Mouse (Mus musculus): Measurements from ENCODE around the gene Foxo3. TPM values are rescaled to one million over a fixed set of nuclear protein-coding genes. Genes with fewer than 3 reads are reported as not detected.

Foxo3 gene
- polyA plus RNA-seq, 1 experiment from 2014 or later, result 4.4 TPM

DNA sequence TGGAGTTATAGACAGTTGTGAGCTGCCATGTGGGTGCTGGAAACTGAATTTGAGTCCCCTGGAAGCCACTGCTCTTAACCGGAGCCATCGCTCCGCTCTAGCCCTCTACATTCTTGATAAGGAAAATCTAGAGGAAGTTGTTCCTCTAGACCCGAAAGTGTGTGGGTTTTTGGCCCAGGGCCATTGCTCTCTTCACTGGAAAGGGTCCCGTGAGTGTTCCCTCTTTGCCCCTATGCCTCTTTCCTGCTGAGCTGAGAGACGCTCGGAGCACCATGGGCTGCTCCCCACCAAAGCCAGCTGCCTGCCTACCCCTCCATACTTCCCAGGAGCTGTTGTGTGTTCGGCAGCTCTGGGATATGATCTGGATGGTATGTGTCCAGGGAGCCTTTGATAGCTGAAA, 96.2 kb downstream of the Foxo3 start:
- no peaks in the 10 kb centered on the region for H3K9me3 ChIP-seq
- no peaks in the 10 kb centered on the region for H3K36me3 ChIP-seq (replicated peaks)
- no peak for ATAC-seq (replicated peaks)
- no peaks in the 10 kb centered on the region for H3K4me1 ChIP-seq
- H3K27me3 ChIP-seq (replicated peaks), result no peaks in the 10 kb centered on the region
- no peak overlapping the region for H3K9ac ChIP-seq
- H3K4me3 ChIP-seq, result no peak overlapping the region
- no peak overlapping the region for H3K27ac ChIP-seq
- 90% methylated on average over 8 of the region's 8 CpGs for WGBS
- H3K4me2 ChIP-seq, result no peak overlapping the region

DNA sequence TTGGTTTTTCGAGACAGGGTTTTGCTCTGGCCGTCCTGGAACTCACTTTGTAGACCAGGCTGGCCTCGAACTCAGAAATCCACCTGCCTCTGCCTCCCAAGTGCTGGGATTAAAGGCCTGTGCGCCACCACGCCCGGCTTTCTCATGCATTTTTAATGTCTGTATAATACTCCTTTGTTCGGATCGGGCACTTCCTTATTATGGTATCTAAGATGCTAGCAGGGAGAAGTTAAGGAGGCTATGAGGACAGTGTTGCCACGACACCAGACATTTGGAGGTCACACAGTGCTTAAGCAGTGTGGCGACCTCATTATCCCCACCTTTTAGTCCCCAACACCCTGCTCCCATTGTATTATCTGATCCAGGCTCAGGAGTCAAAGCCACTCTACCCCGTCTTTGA, 97.8 kb downstream of the Foxo3 start:
- no peaks in the 10 kb centered on the region for H3K9me3 ChIP-seq
- H3K36me3 ChIP-seq (replicated peaks), result no peaks in the 10 kb centered on the region
- ATAC-seq (replicated peaks), result no peak
- no peak overlapping the region for H3K4me3 ChIP-seq
- H3K4me2 ChIP-seq, result no peak overlapping the region
- no peaks in the 10 kb centered on the region for H3K4me1 ChIP-seq
- WGBS, result 85% methylated on average over 11 of the region's 11 CpGs
- no peak overlapping the region for H3K9ac ChIP-seq
- no peaks in the 10 kb centered on the region for H3K27me3 ChIP-seq (replicated peaks)
- H3K27ac ChIP-seq, result no peak overlapping the region

DNA sequence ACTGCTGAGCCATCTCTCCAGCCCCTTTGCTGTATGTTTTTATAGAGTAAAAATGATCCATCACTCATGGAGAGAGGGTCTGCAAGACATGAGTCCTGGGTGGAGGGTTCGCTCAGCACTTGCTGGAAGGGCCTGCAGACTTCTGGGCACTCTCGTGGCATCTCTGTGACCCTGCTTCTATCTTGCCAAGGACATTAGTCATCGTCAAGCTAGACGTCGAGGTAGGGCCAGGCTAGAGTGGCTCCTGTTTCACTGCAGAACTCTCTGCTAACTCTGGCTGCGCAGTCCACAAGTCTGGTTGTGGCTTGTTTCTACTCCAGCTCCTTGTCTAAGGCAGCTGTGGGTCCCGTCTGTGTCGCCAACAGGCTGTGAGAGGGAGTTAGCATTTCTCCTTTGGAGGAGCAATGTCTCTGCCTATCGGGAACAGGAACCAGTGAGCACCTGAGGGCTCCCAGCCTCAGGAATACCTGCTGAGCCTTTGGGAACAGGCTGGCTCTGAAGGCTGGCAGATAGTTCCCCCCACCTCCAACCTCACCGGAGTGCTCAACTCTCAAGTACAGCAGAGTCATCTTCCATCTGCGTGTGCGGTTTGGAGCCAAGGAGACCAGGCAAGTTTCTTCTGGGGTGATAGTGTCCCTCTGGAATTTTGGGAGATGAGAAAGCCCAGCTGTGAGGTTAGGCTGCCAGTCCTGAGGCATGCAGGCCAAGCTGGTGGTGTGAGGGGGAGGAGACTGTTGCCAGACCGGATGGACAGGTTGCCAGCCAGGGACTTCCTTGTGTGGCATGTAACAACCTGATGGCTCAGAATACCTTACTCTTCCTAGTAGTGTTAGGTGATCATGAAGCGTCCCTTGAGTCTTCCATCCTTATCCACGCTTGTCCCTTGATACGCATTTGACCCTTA, 98.5 kb downstream of the Foxo3 start:
- Histone ChIP-seq H3K9ac (no peak overlapping the region), H3K4me3 (no peak overlapping the region), H3K4me1 (no peaks in the 10 kb centered on the region), H3K36me3 (replicated peaks) (no peaks in the 10 kb centered on the region), H3K27me3 (replicated peaks) (no peaks in the 10 kb centered on the region), H3K27ac (no peak overlapping the region), H3K4me2 (no peak overlapping the region), H3K9me3 (no peaks in the 10 kb centered on the region)
- WGBS, result 96% methylated on average over 16 of the region's 16 CpGs
- ATAC-seq (replicated peaks), result no peak

DNA sequence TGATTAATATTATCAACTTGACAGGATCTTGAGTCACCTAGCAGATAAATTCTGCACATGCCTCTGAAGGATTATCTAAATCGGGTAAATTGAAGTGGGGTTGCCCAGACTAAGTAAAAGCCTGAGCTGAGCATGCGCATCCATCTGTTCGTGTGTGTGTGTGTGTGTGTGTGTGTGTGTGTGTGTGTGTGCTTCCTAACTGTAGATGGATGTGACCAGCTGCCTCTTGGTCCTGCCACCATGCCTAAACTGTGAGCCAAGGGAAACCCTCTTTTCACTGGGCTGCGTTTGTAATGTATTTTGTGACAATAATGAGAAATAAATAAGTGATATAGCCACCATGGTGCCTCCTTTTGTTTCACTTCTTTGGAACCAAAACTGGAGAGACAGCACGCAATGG, 102.3 kb downstream of the Foxo3 start:
- Histone ChIP-seq H3K4me2 (no peak overlapping the region), H3K36me3 (replicated peaks) (no peaks in the 10 kb centered on the region), H3K27ac (no peak overlapping the region), H3K4me3 (no peak overlapping the region), H3K9me3 (no peaks in the 10 kb centered on the region), H3K27me3 (replicated peaks) (no peaks in the 10 kb centered on the region), H3K4me1 (no peaks in the 10 kb centered on the region), H3K9ac (no peak overlapping the region)
- ATAC-seq (replicated peaks), result no peak
- 73% methylated on average over 5 of the region's 5 CpGs for WGBS

DNA sequence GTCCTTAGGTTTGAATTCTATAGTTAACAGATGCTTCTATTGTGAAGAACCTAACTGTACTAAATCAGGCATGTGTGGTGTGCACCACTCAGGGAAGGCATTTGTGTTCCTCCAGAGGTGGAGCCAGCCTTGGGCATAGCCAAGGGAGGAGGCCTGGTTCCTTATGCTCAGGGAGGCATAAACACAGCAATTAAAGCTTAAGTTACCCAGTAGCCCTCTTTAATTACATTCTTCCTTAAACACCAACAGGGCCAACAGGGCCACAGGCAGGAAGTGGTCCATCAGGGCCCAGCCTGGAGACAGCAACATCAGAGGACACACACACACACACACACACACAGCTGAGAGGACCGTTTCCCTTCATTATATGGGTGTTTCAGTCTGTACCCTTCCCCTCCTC, 102.7 kb downstream of the Foxo3 start:
- Histone ChIP-seq H3K4me2 (no peak overlapping the region), H3K36me3 (replicated peaks) (no peaks in the 10 kb centered on the region), H3K4me3 (no peak overlapping the region), H3K4me1 (no peaks in the 10 kb centered on the region), H3K9ac (no peak overlapping the region), H3K27ac (no peak overlapping the region), H3K9me3 (no peaks in the 10 kb centered on the region), H3K27me3 (replicated peaks) (no peaks in the 10 kb centered on the region)
- 50% methylated on average over 1 of the region's 1 CpGs for WGBS
- no peak for ATAC-seq (replicated peaks)

DNA sequence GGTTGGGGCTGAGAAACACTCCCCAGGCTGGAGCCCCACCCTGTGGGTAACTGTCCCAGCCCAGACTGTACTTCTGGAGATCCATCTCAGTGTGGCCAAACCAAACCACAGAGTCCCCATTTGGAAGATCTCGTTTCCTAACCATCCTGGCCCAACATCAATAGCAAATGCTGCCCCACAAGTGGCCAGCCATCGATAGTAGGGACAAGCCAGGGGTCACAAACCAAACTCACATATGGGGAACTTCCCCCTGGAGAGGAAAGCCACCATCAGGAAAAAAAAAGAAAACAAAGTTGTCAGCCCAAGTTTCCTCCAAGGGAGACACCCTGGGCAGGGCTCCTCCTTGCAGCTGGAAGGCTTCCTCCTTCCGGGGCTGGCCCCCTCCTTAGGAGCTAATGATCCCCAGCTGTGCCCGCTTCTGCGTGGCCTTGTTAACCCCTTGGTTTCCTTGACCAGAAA, 105.6 kb downstream of the Foxo3 start:
- Histone ChIP-seq H3K9me3 (no peaks in the 10 kb centered on the region), H3K27me3 (replicated peaks) (no peaks in the 10 kb centered on the region), H3K27ac (no peak overlapping the region), H3K4me1 (no peaks in the 10 kb centered on the region), H3K4me2 (no peak overlapping the region), H3K4me3 (no peak overlapping the region), H3K36me3 (replicated peaks) (no peaks in the 10 kb centered on the region), H3K9ac (no peak overlapping the region)
- no peak for ATAC-seq (replicated peaks)
- WGBS, result 23% methylated on average over 5 of the region's 5 CpGs

DNA sequence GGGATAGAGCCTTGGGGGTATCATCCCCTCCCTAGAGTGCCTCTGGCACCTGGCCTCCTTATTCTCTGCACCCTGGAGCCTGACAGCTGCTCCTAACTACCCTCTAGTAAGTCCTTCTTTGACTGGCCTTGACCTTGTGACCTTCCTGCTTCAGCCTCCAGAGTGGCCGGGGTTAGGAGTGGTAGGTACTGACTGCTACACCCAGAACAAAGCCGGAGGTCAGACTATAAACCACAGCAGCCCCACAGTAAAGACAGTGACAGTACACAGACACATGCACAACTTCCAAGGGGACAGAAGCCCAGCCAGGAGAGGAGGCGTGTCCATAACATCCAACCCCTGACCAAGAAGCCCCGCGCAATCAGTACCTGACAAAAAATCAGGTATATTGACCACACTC, 106.4 kb downstream of the Foxo3 start:
- Histone ChIP-seq H3K4me1 (no peaks in the 10 kb centered on the region), H3K4me3 (no peak overlapping the region), H3K4me2 (no peak overlapping the region), H3K9ac (no peak overlapping the region), H3K27ac (no peak overlapping the region), H3K36me3 (replicated peaks) (no peaks in the 10 kb centered on the region), H3K9me3 (no peaks in the 10 kb centered on the region), H3K27me3 (replicated peaks) (no peaks in the 10 kb centered on the region)
- ATAC-seq (replicated peaks), result no peak
- 81% methylated on average over 5 of the region's 5 CpGs for WGBS

DNA sequence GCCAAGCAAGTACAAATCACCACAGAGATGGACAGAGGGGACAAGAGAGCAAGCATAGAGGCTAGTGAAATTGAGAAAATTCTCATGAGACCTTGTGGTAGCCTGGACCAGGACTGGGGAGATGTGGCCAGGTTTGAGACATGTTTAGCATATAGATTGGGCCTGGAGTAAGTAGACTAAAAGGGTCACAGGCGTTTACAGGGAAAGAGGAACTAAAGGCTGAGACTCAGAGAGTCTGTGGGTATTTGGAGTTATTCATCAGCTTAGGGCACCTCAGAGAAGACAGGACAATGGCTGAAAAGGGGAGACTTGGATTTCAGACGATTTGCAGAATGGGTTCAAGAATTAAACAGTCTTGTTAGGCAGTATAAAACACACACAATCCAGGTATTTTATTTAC, 121.8 kb downstream of the Foxo3 start:
- Histone ChIP-seq H3K9me3 (no peaks in the 10 kb centered on the region; the same call in 1 of the 2 replicates), H3K4me3 (no peak overlapping the region), H3K27me3 (replicated peaks) (no peaks in the 10 kb centered on the region), H3K36me3 (replicated peaks) (no peaks in the 10 kb centered on the region), H3K4me2 (no peak overlapping the region), H3K9ac (no peak overlapping the region), H3K27ac (no peak overlapping the region), H3K4me1 (peaks cover 8% of the 10 kb centered on the region)
- ATAC-seq (replicated peaks), result no peak
- WGBS, result 65% methylated on average over 2 of the region's 2 CpGs

DNA sequence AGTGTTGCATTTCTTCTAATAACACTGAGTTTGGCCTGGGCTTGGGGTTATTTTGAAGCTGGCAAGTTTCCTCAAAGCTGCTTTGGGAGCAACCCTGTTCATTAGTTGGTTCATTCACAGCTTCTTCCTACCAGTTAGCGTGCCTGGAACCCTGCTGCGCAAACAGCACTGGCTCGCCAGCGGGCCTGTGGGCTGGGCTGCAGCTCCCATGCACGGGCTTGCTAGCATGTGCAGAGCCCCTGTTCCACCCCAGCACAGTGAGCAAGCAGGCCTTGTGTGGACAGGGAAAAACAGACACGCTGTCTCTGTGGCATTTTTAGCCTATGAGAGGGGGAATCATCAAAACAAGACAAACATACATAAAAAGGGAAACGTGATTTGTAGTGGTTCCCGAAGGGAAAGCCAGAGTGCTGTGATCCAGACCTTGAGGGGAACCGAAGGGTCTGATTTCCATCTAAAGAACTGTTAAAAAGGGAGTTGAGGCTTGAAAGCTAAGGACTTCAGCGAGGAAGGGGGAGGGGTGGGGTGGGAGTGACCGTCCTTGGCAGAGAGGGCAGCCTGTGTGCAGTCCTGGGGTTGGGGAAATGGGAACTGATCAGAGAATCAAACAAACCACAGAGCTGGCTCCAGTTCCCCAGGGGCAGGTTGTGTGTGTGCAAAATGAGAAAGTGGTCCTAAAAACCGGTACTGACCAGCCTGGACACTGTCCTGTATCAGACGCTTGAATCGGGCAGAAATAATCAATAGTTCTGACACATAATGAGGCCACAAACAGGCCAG, 123.9 kb downstream of the Foxo3 start:
- H3K27ac ChIP-seq, result no peak overlapping the region
- H3K27me3 ChIP-seq (replicated peaks), result no peaks in the 10 kb centered on the region
- no peak overlapping the region for H3K4me3 ChIP-seq
- no peak overlapping the region for H3K4me2 ChIP-seq
- H3K9ac ChIP-seq, result no peak overlapping the region
- ATAC-seq (replicated peaks), result no peak
- peaks cover 8% of the 10 kb centered on the region for H3K4me1 ChIP-seq
- no peaks in the 10 kb centered on the region for H3K9me3 ChIP-seq
- H3K36me3 ChIP-seq (replicated peaks), result no peaks in the 10 kb centered on the region
- 42% methylated on average over 14 of the region's 14 CpGs for WGBS

DNA sequence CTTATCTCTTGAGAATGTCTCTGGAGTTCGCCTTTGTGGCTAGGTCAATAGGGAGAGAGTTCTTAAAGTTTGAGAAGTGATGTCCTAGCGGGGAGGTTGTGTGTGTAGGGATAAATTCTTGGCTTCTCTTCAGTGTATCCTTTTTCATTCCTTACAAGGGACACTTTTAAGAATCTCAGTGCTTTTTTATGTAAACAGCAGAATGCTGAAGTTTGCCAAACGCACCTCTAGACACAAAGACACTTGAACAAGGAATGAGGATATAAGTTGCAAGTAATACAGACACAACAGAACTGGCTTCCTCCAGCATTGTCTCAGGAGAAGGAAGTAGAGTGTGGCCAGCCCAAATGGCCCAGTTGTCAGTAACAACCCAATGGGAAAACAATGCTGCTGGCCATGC, 126.8 kb downstream of the Foxo3 start:
- Histone ChIP-seq H3K9me3 (no peaks in the 10 kb centered on the region), H3K27me3 (replicated peaks) (no peaks in the 10 kb centered on the region), H3K27ac (no peak overlapping the region), H3K4me1 (peaks cover 8% of the 10 kb centered on the region), H3K9ac (no peak overlapping the region), H3K36me3 (replicated peaks) (no peaks in the 10 kb centered on the region), H3K4me3 (no peak overlapping the region), H3K4me2 (no peak overlapping the region)
- 94% methylated on average over 3 of the region's 3 CpGs for WGBS
- no peak for ATAC-seq (replicated peaks)

DNA sequence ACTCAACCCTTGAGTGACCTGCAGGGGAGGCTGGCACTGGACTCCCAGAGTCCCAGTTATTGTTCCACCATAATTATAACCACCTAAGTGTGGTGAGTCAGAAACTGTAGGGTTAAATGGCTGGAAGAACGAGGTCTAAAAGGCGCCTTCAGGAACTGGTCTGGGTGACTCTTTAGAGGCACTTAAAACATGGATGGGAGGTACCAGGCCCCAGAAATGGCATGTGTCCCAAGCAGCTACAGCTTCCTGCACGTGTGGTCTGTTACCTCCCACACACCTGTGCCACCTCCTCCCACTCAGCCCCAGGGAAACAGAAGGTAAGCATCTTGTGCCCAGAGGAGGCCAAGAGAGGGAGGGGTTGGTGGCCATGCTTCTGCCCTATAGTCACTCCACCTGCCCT, 128.2 kb downstream of the Foxo3 start:
- Histone ChIP-seq H3K4me3 (no peak overlapping the region), H3K4me2 (no peak overlapping the region), H3K4me1 (peaks cover 8% of the 10 kb centered on the region), H3K27me3 (replicated peaks) (no peaks in the 10 kb centered on the region), H3K9me3 (no peaks in the 10 kb centered on the region), H3K27ac (no peak overlapping the region), H3K36me3 (replicated peaks) (no peaks in the 10 kb centered on the region), H3K9ac (no peak overlapping the region)
- ATAC-seq (replicated peaks), result no peak
- WGBS, result 85% methylated on average over 3 of the region's 3 CpGs

DNA sequence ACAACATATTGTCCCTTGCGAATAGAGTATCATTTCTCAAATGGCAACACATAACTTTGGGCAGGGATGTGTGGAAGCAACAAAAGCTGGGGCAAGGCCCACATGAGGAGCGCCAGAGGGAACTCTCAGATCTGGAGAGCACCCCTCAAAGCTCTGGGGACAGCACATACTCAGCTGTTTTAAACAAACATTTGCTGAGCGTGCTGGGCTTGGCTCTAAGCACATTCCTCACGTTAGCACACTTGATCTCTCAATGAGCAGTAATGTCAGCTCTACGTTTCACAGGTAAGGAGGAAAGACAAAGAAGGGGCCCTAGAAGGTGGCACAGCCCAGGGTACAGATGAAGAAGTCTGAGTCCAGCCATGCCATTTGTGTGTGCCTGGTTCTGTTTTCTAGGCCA, 131.3 kb downstream of the Foxo3 start:
- Histone ChIP-seq H3K4me3 (no peak overlapping the region), H3K27ac (no peak overlapping the region), H3K4me2 (no peak overlapping the region), H3K36me3 (replicated peaks) (no peaks in the 10 kb centered on the region), H3K27me3 (replicated peaks) (no peaks in the 10 kb centered on the region), H3K9me3 (no peaks in the 10 kb centered on the region), H3K4me1 (no peaks in the 10 kb centered on the region), H3K9ac (no peak overlapping the region)
- ATAC-seq (replicated peaks), result no peak
- WGBS, result 78% methylated on average over 5 of the region's 5 CpGs

All from midbrain, embryonic 15.5 days (tissue).